Mouse (Mus musculus) heart, embryonic 10.5 days (tissue): Measurements from ENCODE around the gene Asxl1. TPM values are rescaled to one million over a fixed set of nuclear protein-coding genes. Genes with fewer than 3 reads are reported as not detected.
A peak's percentile ranks its signal among the peaks of the same experiment; 100 is the strongest.

Source experiments
- DNase-seq: peaks from one replicate; pipeline ENCODE4 v3.0.0-alpha.2; 2017; ENCODE audit warnings: low spot score
- H3K27ac ChIP-seq: fragments of 300-500 bp; sonication (generic); 2 replicates; pipeline ENCODE4 v1.5.1; 2016; ENCODE audit warnings: mild to moderate bottlenecking
- H3K27me3 ChIP-seq: fragments of 300-500 bp; sonication (generic); 2 replicates; pipeline ENCODE4 v1.6.1; 2016; ENCODE audit warnings: mild to moderate bottlenecking; ENCODE audit not compliant: poor library complexity, insufficient read depth, severe bottlenecking
- H3K36me3 ChIP-seq: fragments of 300-500 bp; sonication (generic); 2 replicates; pipeline ENCODE4 v1.6.1; 2016; ENCODE audit warnings: mild to moderate bottlenecking, moderate library complexity
- H3K4me1 ChIP-seq: fragments of 300-500 bp; sonication (generic); 2 replicates; pipeline ENCODE4 v1.6.1; 2016; ENCODE audit warnings: mild to moderate bottlenecking
- H3K4me3 ChIP-seq: fragments of 300-500 bp; sonication (generic); 2 replicates; pipeline ENCODE4 v1.5.1; 2016; ENCODE audit warnings: mild to moderate bottlenecking, moderate library complexity
- H3K9me3 ChIP-seq: fragments of 300-500 bp; sonication (generic); 2 replicates; pipeline ENCODE4 v1.6.1; 2016; ENCODE audit warnings: mild to moderate bottlenecking, moderate library complexity
- WGBS: fragments of 180-500 bp; shearing (Covaris S2); methylation state at CpG from one replicate; pipeline ENCODE4 v1.1.7; 2016; 5-methylcytosine and 5-hydroxymethylcytosine counted together
- polyA plus RNA-seq: library from polyadenylated mRNA; unstranded; fragments of >200 nt; fragmentation: Nextera tagmentation; extraction: Ambion mirVana; gene quantifications from 2 replicates; pipeline ENCODE4 v1.2.1, GENCODE M21; 2016

The Asxl1 gene
- polyA plus RNA-seq, 1 experiment from 2014 or later = 9.6 TPM

GRCm38 (mm10) chr2:153325706-153326376 is 19.8 kb upstream of the Asxl1 start:
- Histone ChIP-seq H3K27ac (no peak overlapping the region), H3K4me3 (no peak overlapping the region), H3K4me1 (no peaks in the 10 kb centered on the region), H3K27me3 (no peaks in the 10 kb centered on the region), H3K36me3 (peaks cover 77% of the 10 kb centered on the region), H3K9me3 (no peaks in the 10 kb centered on the region)
- WGBS = 82% methylated on average over 9 of the region's 9 CpGs
- no peak for DNase-seq

GRCm38 (mm10) chr2:153332271-153332670 is 13.4 kb upstream of the Asxl1 start:
- 91% methylated on average over 5 of the region's 5 CpGs for WGBS
- Histone ChIP-seq H3K4me1 (peaks cover 10% of the 10 kb centered on the region), H3K27me3 (no peaks in the 10 kb centered on the region), H3K36me3 (peaks cover 49% of the 10 kb centered on the region), H3K27ac (no peak overlapping the region), H3K4me3 (no peak overlapping the region), H3K9me3 (no peaks in the 10 kb centered on the region)
- no peak for DNase-seq

- peaks cover 48% of the 10 kb centered on the region for H3K36me3 ChIP-seq
- H3K27ac ChIP-seq = no peak overlapping the region
- no peaks in the 10 kb centered on the region for H3K9me3 ChIP-seq
- WGBS = 91% methylated on average over 3 of the region's 3 CpGs
- DNase-seq = no peak
- H3K4me3 ChIP-seq = no peak overlapping the region
- peaks cover 17% of the 10 kb centered on the region for H3K4me1 ChIP-seq
- H3K27me3 ChIP-seq = no peaks in the 10 kb centered on the region
Observed at GRCm38 (mm10) chr2:153332981-153333380, 12.6 kb upstream of the Asxl1 start.

GRCm38 (mm10) chr2:153333822-153334232 is 11.8 kb upstream of the Asxl1 start:
- WGBS = 74% methylated on average over 6 of the region's 6 CpGs
- Histone ChIP-seq H3K36me3 (peaks cover 42% of the 10 kb centered on the region), H3K4me3 (no peak overlapping the region), H3K27me3 (no peaks in the 10 kb centered on the region), H3K9me3 (no peaks in the 10 kb centered on the region), H3K4me1 (peaks cover 18% of the 10 kb centered on the region), H3K27ac (no peak overlapping the region)
- no peak for DNase-seq

- H3K27ac ChIP-seq = no peak overlapping the region
- H3K4me3 ChIP-seq = no peak overlapping the region
- DNase-seq = no peak
- H3K4me1 ChIP-seq = peaks cover 18% of the 10 kb centered on the region
- 69% methylated on average over 3 of the region's 3 CpGs for WGBS
- H3K27me3 ChIP-seq = no peaks in the 10 kb centered on the region
- H3K9me3 ChIP-seq = no peaks in the 10 kb centered on the region
- H3K36me3 ChIP-seq = peaks cover 40% of the 10 kb centered on the region
Observed at GRCm38 (mm10) chr2:153334281-153334680, 11.3 kb upstream of the Asxl1 start.

GRCm38 (mm10) chr2:153336117-153336516 is 9.5 kb upstream of the Asxl1 start:
- no peak overlapping the region for H3K27ac ChIP-seq
- no peak for DNase-seq
- H3K4me3 ChIP-seq = no peak overlapping the region
- no peaks in the 10 kb centered on the region for H3K9me3 ChIP-seq
- H3K36me3 ChIP-seq = peaks cover 25% of the 10 kb centered on the region
- no peaks in the 10 kb centered on the region for H3K27me3 ChIP-seq
- 44% methylated on average over 2 of the region's 2 CpGs for WGBS
- H3K4me1 ChIP-seq = peaks cover 18% of the 10 kb centered on the region

- no peaks in the 10 kb centered on the region for H3K9me3 ChIP-seq
- no peaks in the 10 kb centered on the region for H3K27me3 ChIP-seq
- H3K27ac ChIP-seq = no peak overlapping the region
- no peak overlapping the region for H3K4me3 ChIP-seq
- WGBS = 82% methylated on average over 9 of the region's 9 CpGs
- 0 out of 2 replicates have a peak, but pooled peaks cover 14% of the 10 kb centered on the region for H3K36me3 ChIP-seq
- DNase-seq = no peak
- H3K4me1 ChIP-seq = peaks cover 14% of the 10 kb centered on the region
Observed at GRCm38 (mm10) chr2:153338361-153339350, 7.0 kb upstream of the Asxl1 start.

- Histone ChIP-seq H3K36me3 (peaks cover 11% of the 10 kb centered on the region; the same call in 1 of the 2 replicates), H3K4me3 (no peak overlapping the region), H3K27ac (no peak overlapping the region), H3K27me3 (no peaks in the 10 kb centered on the region), H3K4me1 (peaks cover 9% of the 10 kb centered on the region), H3K9me3 (no peaks in the 10 kb centered on the region)
- 92% methylated on average over 6 of the region's 6 CpGs for WGBS
- DNase-seq = no peak
Observed at GRCm38 (mm10) chr2:153342166-153342565, 3.5 kb upstream of the Asxl1 start.

GRCm38 (mm10) chr2:153342602-153343001 is 3.0 kb upstream of the Asxl1 start:
- no peak for DNase-seq
- H3K27me3 ChIP-seq = no peaks in the 10 kb centered on the region
- no peak overlapping the region for H3K27ac ChIP-seq
- H3K9me3 ChIP-seq = no peaks in the 10 kb centered on the region
- peaks cover 5% of the 10 kb centered on the region for H3K4me1 ChIP-seq
- no peak overlapping the region for H3K4me3 ChIP-seq
- H3K36me3 ChIP-seq = peaks cover 11% of the 10 kb centered on the region; the same call in 1 of the 2 replicates
- WGBS = 77% methylated on average over 3 of the region's 3 CpGs

GRCm38 (mm10) chr2:153343191-153343590 is 2.4 kb upstream of the Asxl1 start:
- DNase-seq = no peak
- no peaks in the 10 kb centered on the region for H3K9me3 ChIP-seq
- no peaks in the 10 kb centered on the region for H3K27me3 ChIP-seq
- H3K27ac ChIP-seq = no peak overlapping the region
- peaks cover 11% of the 10 kb centered on the region; the same call in 1 of the 2 replicates for H3K36me3 ChIP-seq
- H3K4me1 ChIP-seq = peaks cover 6% of the 10 kb centered on the region
- H3K4me3 ChIP-seq = no peak overlapping the region

GRCm38 (mm10) chr2:153345071-153345453 is 567 bp upstream of the Asxl1 start:
- Histone ChIP-seq H3K36me3 (peaks cover 11% of the 10 kb centered on the region; the same call in 1 of the 2 replicates), H3K9me3 (no peaks in the 10 kb centered on the region), H3K4me1 (peaks cover 20% of the 10 kb centered on the region), H3K4me3 (peak overlapping the region; percentile 97), H3K27me3 (no peaks in the 10 kb centered on the region), H3K27ac (peak overlapping the region; percentile 100)
- 8% methylated on average over 11 of the region's 11 CpGs for WGBS
- DNase-seq = no peak

GRCm38 (mm10) chr2:153346221-153347182 is 873 bp downstream of the Asxl1 start:
- Histone ChIP-seq H3K27ac (peak overlapping the region; percentile 100), H3K4me1 (peaks cover 34% of the 10 kb centered on the region), H3K4me3 (peak overlapping the region; percentile 97), H3K9me3 (no peaks in the 10 kb centered on the region), H3K36me3 (peaks cover 8% of the 10 kb centered on the region; the same call in 1 of the 2 replicates), H3K27me3 (no peaks in the 10 kb centered on the region)
- DNase-seq = peak; percentile 93
- WGBS = under 1% methylated on average over 54 of the region's 76 CpGs
